Mouse (Mus musculus): Measurements from ENCODE around the gene Gm8922. TPM values are rescaled to one million over a fixed set of nuclear protein-coding genes. Genes with fewer than 3 reads are reported as not detected.
"Not testable (repeated sequence)": the region's sequence is repeated elsewhere in the genome, so short reads cannot be mapped to it uniquely, and the experiment has no call there.

The Gm8922 gene
- not detected in 2 replicates for total RNA-seq (2015; ENCODE audit: low replicate concordance)
- not detected in 2 replicates for total RNA-seq (2017; ENCODE audit: low replicate concordance)

GRCm38 (mm10) chr5:11681659-11682058 is at the start of gene Gm8922:
TSS of gene Gm8922 (plus strand) at chr5:11681959.
- not testable (repeated sequence) for ATAC-seq (replicated peaks; ENCODE audit: low FRiP score, poor library complexity, severe bottlenecking)

Other genes starting within 250 kb of the Gm8922 start
- not detected in 2 replicates for gene Gm8906, start 179.3 kb upstream of the Gm8922 start, total RNA-seq (2015; ENCODE audit: low replicate concordance)
- gene Gm8906, start 179.3 kb upstream of the Gm8922 start, total RNA-seq (2017; ENCODE audit: low replicate concordance): not detected in 2 replicates
- gene Gm6460, start 87.0 kb upstream of the Gm8922 start, total RNA-seq (2015; ENCODE audit: low replicate concordance): not detected in 2 replicates
- gene Gm6460, start 87.0 kb upstream of the Gm8922 start, total RNA-seq (2017; ENCODE audit: low replicate concordance): not detected in 2 replicates
- not detected in 2 replicates for gene Gm8926, start 88.6 kb downstream of the Gm8922 start, total RNA-seq (2015; ENCODE audit: low replicate concordance)
- gene Gm8926, start 88.6 kb downstream of the Gm8922 start, total RNA-seq (2017; ENCODE audit: low replicate concordance): not detected in 2 replicates
- gene Gm6465, start 163.6 kb downstream of the Gm8922 start, total RNA-seq (2015; ENCODE audit: low replicate concordance): not detected in 2 replicates
- gene Gm6465, start 163.6 kb downstream of the Gm8922 start, total RNA-seq (2017; ENCODE audit: low replicate concordance): not detected in 2 replicates
- gene 4933402N22Rik, start 236.1 kb downstream of the Gm8922 start, total RNA-seq (2015; ENCODE audit: low replicate concordance): not detected in 2 replicates
- not detected in 2 replicates for gene 4933402N22Rik, start 236.1 kb downstream of the Gm8922 start, total RNA-seq (2017; ENCODE audit: low replicate concordance)

Measured in erythroid progenitor cell, adult 5-6 weeks (primary cell).